Mouse (Mus musculus): ENCODE data around the gene Tmcc2.

Tmcc2 gene

GRCm38 (mm10) chr1:132389886-132390585 lies 1.0 kb downstream of the Tmcc2 start:
- DNase-seq (ENCODE audit: low spot score in 2 of 2), result peak; percentile 85 to 87

GRCm38 (mm10) chr1:132388813-132389803 lies 2.0 kb downstream of the Tmcc2 start:
- peak; percentile 32 to 67 for DNase-seq (ENCODE audit: low spot score in 2 of 2)

- peak; percentile 33 to 69 for DNase-seq (ENCODE audit: low spot score in 2 of 2)
Measured at GRCm38 (mm10) chr1:132387943-132388342, 3.1 kb downstream of the Tmcc2 start.

GRCm38 (mm10) chr1:132386266-132386665 lies 4.8 kb downstream of the Tmcc2 start:
- peak in 1 of 2 experiments; percentile 55 for DNase-seq (ENCODE audit: low spot score in 2 of 2)

- DNase-seq (ENCODE audit: low spot score in 2 of 2), result no peak
Measured at GRCm38 (mm10) chr1:132385711-132386110, 5.4 kb downstream of the Tmcc2 start.

- peak; percentile 12 to 60 for DNase-seq (ENCODE audit: low spot score in 2 of 2)
Measured at GRCm38 (mm10) chr1:132385266-132385665, 5.8 kb downstream of the Tmcc2 start.

- peak; percentile 12 to 58 for DNase-seq (ENCODE audit: low spot score in 2 of 2)
Measured at GRCm38 (mm10) chr1:132384001-132384554, 7.0 kb downstream of the Tmcc2 start.

GRCm38 (mm10) chr1:132381929-132382328 lies 9.2 kb downstream of the Tmcc2 start:
- DNase-seq (ENCODE audit: low spot score in 2 of 2), result peak; percentile 65 to 75

- DNase-seq (ENCODE audit: low spot score in 2 of 2), result peak in 1 of 2 experiments; percentile 19
Measured at GRCm38 (mm10) chr1:132380550-132381100, 10.5 kb downstream of the Tmcc2 start.

GRCm38 (mm10) chr1:132377811-132378210 lies 13.3 kb downstream of the Tmcc2 start:
- no peak for DNase-seq (ENCODE audit: low spot score in 2 of 2)

- DNase-seq (ENCODE audit: low spot score in 2 of 2), result no peak
Measured at GRCm38 (mm10) chr1:132377055-132377365, 14.1 kb downstream of the Tmcc2 start.

GRCm38 (mm10) chr1:132376211-132377054 lies 14.6 kb downstream of the Tmcc2 start:
- DNase-seq (ENCODE audit: low spot score in 2 of 2), result no peak

- DNase-seq (ENCODE audit: low spot score in 2 of 2), result peak; percentile 32 to 68
Measured at GRCm38 (mm10) chr1:132375256-132375655, 15.8 kb downstream of the Tmcc2 start.

- no peak for DNase-seq (ENCODE audit: low spot score in 2 of 2)
Measured at GRCm38 (mm10) chr1:132374873-132375244, 16.2 kb downstream of the Tmcc2 start.

- peak; percentile 80 to 87 for DNase-seq (ENCODE audit: low spot score in 2 of 2)
Measured at GRCm38 (mm10) chr1:132374140-132374872, 16.8 kb downstream of the Tmcc2 start.

- DNase-seq (ENCODE audit: low spot score in 2 of 2), result no peak
Measured at GRCm38 (mm10) chr1:132372896-132373534, 18.1 kb downstream of the Tmcc2 start.

GRCm38 (mm10) chr1:132372354-132372753 lies 18.7 kb downstream of the Tmcc2 start:
- no peak for DNase-seq (ENCODE audit: low spot score in 2 of 2)

- no peak for DNase-seq (ENCODE audit: low spot score in 2 of 2)
Measured at GRCm38 (mm10) chr1:132371298-132372081, 19.6 kb downstream of the Tmcc2 start.

GRCm38 (mm10) chr1:132370681-132371173 lies 20.4 kb downstream of the Tmcc2 start:
- peak in 1 of 2 experiments; percentile 65 for DNase-seq (ENCODE audit: low spot score in 2 of 2)

Measured in spleen, postnatal 4 days (tissue).